Mouse (Mus musculus) liver, embryonic 15.5 days (tissue): ENCODE results near the gene Fgl2. TPM values are rescaled to one million over a fixed set of nuclear protein-coding genes. Genes with fewer than 3 reads are reported as not detected.
"Not testable (repeated sequence)": the region's sequence is repeated elsewhere in the genome, so short reads cannot be mapped to it uniquely, and the experiment has no call there.

Source experiments
- ATAC-seq: fragments of 200-750 bp; cut with Nextera tagmentation; 2 replicates; pipeline ENCODE4 v1.8.0; 2017; ENCODE audit warnings: moderate number of reproducible peaks, mild to moderate bottlenecking, moderate library complexity; ENCODE audit not compliant: insufficient read depth
- H3K27ac ChIP-seq: fragments of 300-500 bp; sonication (generic); replicated peaks from 2 replicates; pipeline ENCODE4 v1.5.1; 2015; ENCODE audit warnings: mild to moderate bottlenecking, inconsistent platforms
- H3K27me3 ChIP-seq: fragments of 300-500 bp; sonication (generic); 2 replicates; pipeline ENCODE4 v1.6.1; 2015; ENCODE audit warnings: mild to moderate bottlenecking, inconsistent platforms
- H3K36me3 ChIP-seq: fragments of 300-500 bp; sonication (generic); replicated peaks from 2 replicates; pipeline ENCODE4 v1.6.1; 2015; ENCODE audit warnings: moderate library complexity, mild to moderate bottlenecking, inconsistent platforms
- H3K4me1 ChIP-seq: fragments of 300-500 bp; sonication (generic); replicated peaks from 2 replicates; pipeline ENCODE4 v1.6.1; 2015; ENCODE audit warnings: inconsistent platforms
- H3K4me2 ChIP-seq: fragments of 300-500 bp; sonication (generic); 2 replicates; pipeline ENCODE4 v1.6.1; 2015; ENCODE audit warnings: moderate library complexity, mild to moderate bottlenecking, inconsistent platforms
- H3K4me3 ChIP-seq: fragments of 300-500 bp; sonication (generic); replicated peaks from 2 replicates; pipeline ENCODE4 v1.5.1; 2015; ENCODE audit warnings: mild to moderate bottlenecking, inconsistent platforms
- H3K9ac ChIP-seq: fragments of 300-500 bp; sonication (generic); 2 replicates; pipeline ENCODE4 v1.6.1; 2015; ENCODE audit warnings: moderate library complexity, mild to moderate bottlenecking, inconsistent platforms
- H3K9me3 ChIP-seq: fragments of 300-500 bp; sonication (generic); replicated peaks from 2 replicates; pipeline ENCODE4 v1.6.1; 2016; ENCODE audit warnings: inconsistent platforms
- WGBS: fragments of 180-500 bp; shearing (Covaris S2); methylation state at CpG from one replicate; pipeline ENCODE4 v1.1.7; 2015; ENCODE audit warnings: mixed read lengths; ENCODE audit not compliant: insufficient replicate concordance; 5-methylcytosine and 5-hydroxymethylcytosine counted together
- polyA plus RNA-seq: library from polyadenylated mRNA; unstranded; fragments of >200 nt; fragmentation: Nextera tagmentation; extraction: Ambion mirVana; gene quantifications from 2 replicates; pipeline ENCODE4 v1.2.1, GENCODE M21; 2015

The Fgl2 gene
- polyA plus RNA-seq = 2.2 and 2.7 TPM in 2 replicates

- no peak within 1 kb of the TSS for H3K27ac ChIP-seq
- ATAC-seq = no peak
- H3K9ac ChIP-seq = peak within 1 kb of the TSS; percentile 27; the same call in 1 of the 2 replicates
- H3K4me2 ChIP-seq = peak within 1 kb of the TSS; percentile 59
- H3K4me3 ChIP-seq = peak within 1 kb of the TSS; percentile 50
- peaks cover 13% of the 10 kb centered on the region for H3K27me3 ChIP-seq
- no peaks in the 10 kb centered on the region for H3K36me3 ChIP-seq
- no peaks in the 10 kb centered on the region for H3K4me1 ChIP-seq
- H3K9me3 ChIP-seq = no peaks in the 10 kb centered on the region
- 4% methylated on average over 31 of the region's 31 CpGs for WGBS
Measured at GRCm38 (mm10) chr5:21372493-21373179, at the start of gene Fgl2. TSS of gene Fgl2 (plus strand) at chr5:21372642.

- no peak overlapping the region for H3K27ac ChIP-seq
- H3K36me3 ChIP-seq = no peaks in the 10 kb centered on the region
- H3K27me3 ChIP-seq = no peaks in the 10 kb centered on the region
- WGBS = 2% methylated on average over 1 of the region's 1 CpGs
- H3K9me3 ChIP-seq = no peaks in the 10 kb centered on the region
- no peak overlapping the region for H3K4me3 ChIP-seq
- H3K4me1 ChIP-seq = no peaks in the 10 kb centered on the region
- no peak overlapping the region for H3K4me2 ChIP-seq
- no peak for ATAC-seq
- H3K9ac ChIP-seq = no peak overlapping the region
Measured at GRCm38 (mm10) chr5:21326494-21326893, 45.9 kb upstream of the Fgl2 start.

GRCm38 (mm10) chr5:21328560-21328959 is 43.9 kb upstream of the Fgl2 start:
- H3K4me2 ChIP-seq = no peak overlapping the region
- no peak overlapping the region for H3K27ac ChIP-seq
- H3K4me1 ChIP-seq = no peaks in the 10 kb centered on the region
- no peak for ATAC-seq
- H3K4me3 ChIP-seq = no peak overlapping the region
- H3K36me3 ChIP-seq = no peaks in the 10 kb centered on the region
- WGBS = 35% methylated on average over 1 of the region's 1 CpGs
- no peaks in the 10 kb centered on the region for H3K9me3 ChIP-seq
- no peak overlapping the region for H3K9ac ChIP-seq
- no peaks in the 10 kb centered on the region for H3K27me3 ChIP-seq

GRCm38 (mm10) chr5:21329672-21330665 is 42.5 kb upstream of the Fgl2 start:
- Histone ChIP-seq H3K9me3 (no peaks in the 10 kb centered on the region), H3K9ac (no peak overlapping the region), H3K36me3 (no peaks in the 10 kb centered on the region), H3K4me2 (no peak overlapping the region), H3K27ac (no peak overlapping the region), H3K27me3 (no peaks in the 10 kb centered on the region), H3K4me1 (no peaks in the 10 kb centered on the region), H3K4me3 (no peak overlapping the region)
- WGBS = 55% methylated on average over 11 of the region's 11 CpGs
- ATAC-seq = no peak

GRCm38 (mm10) chr5:21331656-21332055 is 40.8 kb upstream of the Fgl2 start:
- no peak for ATAC-seq
- no peak overlapping the region for H3K9ac ChIP-seq
- H3K4me3 ChIP-seq = no peak overlapping the region
- no peaks in the 10 kb centered on the region for H3K4me1 ChIP-seq
- no peaks in the 10 kb centered on the region for H3K36me3 ChIP-seq
- no peaks in the 10 kb centered on the region for H3K27me3 ChIP-seq
- no peak overlapping the region for H3K27ac ChIP-seq
- no peak overlapping the region for H3K4me2 ChIP-seq
- 68% methylated on average over 5 of the region's 5 CpGs for WGBS
- H3K9me3 ChIP-seq = no peaks in the 10 kb centered on the region

GRCm38 (mm10) chr5:21332119-21332518 is 40.3 kb upstream of the Fgl2 start:
- H3K4me2 ChIP-seq = no peak overlapping the region
- no peaks in the 10 kb centered on the region for H3K36me3 ChIP-seq
- no peaks in the 10 kb centered on the region for H3K9me3 ChIP-seq
- H3K4me1 ChIP-seq = no peaks in the 10 kb centered on the region
- H3K27ac ChIP-seq = no peak overlapping the region
- H3K9ac ChIP-seq = no peak overlapping the region
- 18% methylated on average over 1 of the region's 1 CpGs for WGBS
- no peak overlapping the region for H3K4me3 ChIP-seq
- H3K27me3 ChIP-seq = no peaks in the 10 kb centered on the region
- ATAC-seq = no peak

- not testable (repeated sequence) for ATAC-seq
Measured at GRCm38 (mm10) chr5:21342265-21342664, 30.2 kb upstream of the Fgl2 start.

GRCm38 (mm10) chr5:21348366-21348765 is 24.1 kb upstream of the Fgl2 start:
- Histone ChIP-seq H3K27me3 (no peaks in the 10 kb centered on the region), H3K4me2 (no peak overlapping the region), H3K4me3 (no peak overlapping the region), H3K36me3 (no peaks in the 10 kb centered on the region), H3K9ac (no peak overlapping the region), H3K27ac (no peak overlapping the region), H3K9me3 (no peaks in the 10 kb centered on the region), H3K4me1 (no peaks in the 10 kb centered on the region)
- no peak for ATAC-seq
- 78% methylated on average over 7 of the region's 7 CpGs for WGBS

More at GRCm38 (mm10) chr5:21342265-21342664, 30.2 kb upstream of the Fgl2 start:
- H3K4me2 ChIP-seq, H3K36me3 ChIP-seq, H3K27me3 ChIP-seq, H3K4me1 ChIP-seq, H3K27ac ChIP-seq, H3K4me3 ChIP-seq, H3K9ac ChIP-seq, H3K9me3 ChIP-seq: not testable (repeated sequence)

GRCm38 (mm10) chr5:21351678-21352077 is 20.8 kb upstream of the Fgl2 start:
- ATAC-seq = no peak

GRCm38 (mm10) chr5:21358648-21359047 is 13.8 kb upstream of the Fgl2 start:
- Histone ChIP-seq H3K9me3 (no peaks in the 10 kb centered on the region), H3K36me3 (no peaks in the 10 kb centered on the region), H3K4me2 (no peak overlapping the region), H3K9ac (no peak overlapping the region), H3K4me1 (no peaks in the 10 kb centered on the region), H3K27me3 (no peaks in the 10 kb centered on the region), H3K27ac (no peak overlapping the region), H3K4me3 (no peak overlapping the region)
- 53% methylated on average over 3 of the region's 3 CpGs for WGBS
- ATAC-seq = no peak

More at GRCm38 (mm10) chr5:21351678-21352077, 20.8 kb upstream of the Fgl2 start:
- Histone ChIP-seq H3K4me3 (no peak overlapping the region), H3K27ac (no peak overlapping the region), H3K36me3 (no peaks in the 10 kb centered on the region), H3K9ac (no peak overlapping the region), H3K4me1 (no peaks in the 10 kb centered on the region), H3K9me3 (no peaks in the 10 kb centered on the region), H3K27me3 (no peaks in the 10 kb centered on the region), H3K4me2 (no peak overlapping the region)

GRCm38 (mm10) chr5:21363343-21363742 is 9.1 kb upstream of the Fgl2 start:
- Histone ChIP-seq H3K4me2 (no peak overlapping the region), H3K9ac (no peak overlapping the region), H3K9me3 (no peaks in the 10 kb centered on the region), H3K27ac (no peak overlapping the region), H3K36me3 (no peaks in the 10 kb centered on the region), H3K4me1 (no peaks in the 10 kb centered on the region), H3K4me3 (no peak overlapping the region), H3K27me3 (no peaks in the 10 kb centered on the region)
- no peak for ATAC-seq
- WGBS = 60% methylated on average over 3 of the region's 3 CpGs
